Mouse (Mus musculus): ENCODE measurements around the gene Mfap4. TPM values are rescaled to one million over a fixed set of nuclear protein-coding genes. Genes with fewer than 3 reads are reported as not detected.

Gene Mfap4
- total RNA-seq (2023) = not detected

GRCm38 (mm10) chr11:61484613-61485540, at the start of gene Mfap4:
Gene Mfap4, plus strand, starts transcription at chr11:61485431.

DNA sequence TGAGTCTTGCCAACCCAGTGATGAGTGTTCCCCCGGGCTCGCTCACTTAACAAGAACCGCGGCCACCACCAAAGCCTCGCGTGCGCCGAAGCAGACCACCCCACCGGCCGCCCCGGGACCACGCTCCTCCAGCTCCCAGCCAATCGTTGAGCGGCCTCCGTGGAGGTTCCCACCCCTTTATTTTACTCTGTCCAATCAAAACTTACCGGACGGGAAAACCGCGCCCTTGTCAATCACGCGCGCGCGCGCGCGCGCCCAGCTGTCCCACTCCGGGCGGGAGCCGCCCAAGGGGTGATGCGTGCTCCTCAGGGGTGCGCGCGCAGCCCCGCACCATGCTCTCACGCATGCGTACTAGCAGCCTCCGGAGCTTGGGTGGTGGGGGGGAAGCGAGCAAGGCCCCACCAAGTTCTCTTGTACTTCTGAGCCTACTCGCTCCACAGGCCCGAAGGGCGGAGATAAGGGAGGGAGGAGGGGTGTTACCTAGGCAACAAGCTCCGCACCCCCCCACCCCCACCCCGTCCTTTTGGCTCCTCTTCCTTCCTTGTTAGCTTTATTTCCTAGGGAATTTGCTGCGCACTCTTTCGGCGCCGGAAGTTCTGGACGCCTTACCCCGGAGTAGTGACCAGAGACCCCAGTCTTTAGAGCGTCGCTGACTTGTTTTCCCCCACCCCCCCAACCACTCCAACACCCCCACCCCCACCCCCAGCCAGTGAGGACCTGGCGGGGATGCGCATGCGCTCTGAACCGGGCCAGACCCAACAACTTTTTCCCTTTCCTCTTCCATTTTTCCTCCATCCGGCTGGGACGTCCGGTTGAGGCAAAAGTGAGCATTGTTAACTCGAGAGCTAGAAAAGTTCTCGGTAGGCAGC, 9.1 kb downstream of the Mfap4 start, which contains the start of gene Mapk7:
Gene Mapk7, minus strand, starts transcription at position 278 of the 869 bp plus-strand sequence.

GRCm38 (mm10) chr11:61504713-61505257, 19.6 kb downstream of the Mfap4 start, which contains the start of gene B9d1:
Gene B9d1, plus strand, starts transcription at chr11:61505144.

Other genes with a start within 250 kb of the Mfap4 start
- gene Aldh3a2, start 218.0 kb upstream of the Mfap4 start, total RNA-seq (2023) = 39.1 TPM
- not detected for gene Slc47a2, start 142.6 kb upstream of the Mfap4 start, total RNA-seq (2023)
- gene Slc47a1, start 107.1 kb upstream of the Mfap4 start, total RNA-seq (2023) = not detected
- not detected for gene Rnf112, start 31.3 kb upstream of the Mfap4 start, total RNA-seq (2023)
- gene Mapk7, start 9.0 kb downstream of the Mfap4 start, total RNA-seq (2023) = 21.8 TPM
- not detected for gene B9d1, start 19.7 kb downstream of the Mfap4 start, total RNA-seq (2023)
- gene Epn2, start 94.3 kb downstream of the Mfap4 start, total RNA-seq (2023) = 2.7 TPM
- gene Grap, start 167.8 kb downstream of the Mfap4 start, total RNA-seq (2023) = 167 TPM
- 0.77 TPM for gene Fam83g, start 198.7 kb downstream of the Mfap4 start, total RNA-seq (2023)
- not detected for gene Slc5a10, start 235.4 kb downstream of the Mfap4 start, total RNA-seq (2023)